Mouse (Mus musculus): ENCODE results near the gene Ptpn21.
A peak's percentile ranks its signal among the peaks of the same experiment; 100 is the strongest.

Ptpn21 gene

GRCm38 (mm10) chr12:98736951-98737800 lies at the start of gene Ptpn21:
Gene Ptpn21 (minus strand): TSS chr12:98737405.
- no peak for DNase-seq (ENCODE audit: low read depth, low spot score)

GRCm38 (mm10) chr12:98784251-98784650 lies 47.0 kb upstream of the Ptpn21 start:
- DNase-seq (ENCODE audit: low read depth, low spot score) = no peak

- peak; percentile 46 for DNase-seq (ENCODE audit: low read depth, low spot score)
Measured at GRCm38 (mm10) chr12:98779148-98779547, 41.9 kb upstream of the Ptpn21 start.

GRCm38 (mm10) chr12:98777509-98777908 lies 40.3 kb upstream of the Ptpn21 start:
- DNase-seq (ENCODE audit: low read depth, low spot score) = no peak

- no peak for DNase-seq (ENCODE audit: low read depth, low spot score)
Measured at GRCm38 (mm10) chr12:98766241-98766640, 29.0 kb upstream of the Ptpn21 start.

GRCm38 (mm10) chr12:98759700-98760099 lies 22.5 kb upstream of the Ptpn21 start:
- DNase-seq (ENCODE audit: low read depth, low spot score) = no peak

- DNase-seq (ENCODE audit: low read depth, low spot score) = no peak
Measured at GRCm38 (mm10) chr12:98757636-98758035, 20.4 kb upstream of the Ptpn21 start.

GRCm38 (mm10) chr12:98747380-98747753 lies 10.2 kb upstream of the Ptpn21 start:
- DNase-seq (ENCODE audit: low read depth, low spot score) = no peak

GRCm38 (mm10) chr12:98746746-98747379 lies 9.7 kb upstream of the Ptpn21 start, which contains the start of gene Zc3h14:
Gene Zc3h14 (plus strand): TSS chr12:98746964.
- DNase-seq (ENCODE audit: low read depth, low spot score) = peak; percentile 94

- peak; percentile 88 for DNase-seq (ENCODE audit: low read depth, low spot score)
Measured at GRCm38 (mm10) chr12:98746131-98746530, 8.9 kb upstream of the Ptpn21 start.

- no peak for DNase-seq (ENCODE audit: low read depth, low spot score)
Measured at GRCm38 (mm10) chr12:98745626-98746025, 8.4 kb upstream of the Ptpn21 start.

GRCm38 (mm10) chr12:98741011-98741501 lies 3.9 kb upstream of the Ptpn21 start:
- DNase-seq (ENCODE audit: low read depth, low spot score) = no peak

GRCm38 (mm10) chr12:98737801-98738350 lies 671 bp upstream of the Ptpn21 start:
- peak; percentile 65 for DNase-seq (ENCODE audit: low read depth, low spot score)

GRCm38 (mm10) chr12:98734880-98735801 lies 2.1 kb downstream of the Ptpn21 start:
- no peak for DNase-seq (ENCODE audit: low read depth, low spot score)

GRCm38 (mm10) chr12:98734246-98734879 lies 2.8 kb downstream of the Ptpn21 start:
- peak; percentile 85 for DNase-seq (ENCODE audit: low read depth, low spot score)

GRCm38 (mm10) chr12:98733776-98734175 lies 3.4 kb downstream of the Ptpn21 start:
- DNase-seq (ENCODE audit: low read depth, low spot score) = no peak

- no peak for DNase-seq (ENCODE audit: low read depth, low spot score)
Measured at GRCm38 (mm10) chr12:98733165-98733564, 4.0 kb downstream of the Ptpn21 start.

GRCm38 (mm10) chr12:98730682-98731081 lies 6.5 kb downstream of the Ptpn21 start:
- DNase-seq (ENCODE audit: low read depth, low spot score) = no peak

GRCm38 (mm10) chr12:98727186-98727585 lies 10.0 kb downstream of the Ptpn21 start:
- no peak for DNase-seq (ENCODE audit: low read depth, low spot score)

- DNase-seq (ENCODE audit: low read depth, low spot score) = no peak
Measured at GRCm38 (mm10) chr12:98726078-98726477, 11.1 kb downstream of the Ptpn21 start.

GRCm38 (mm10) chr12:98724976-98725375 lies 12.2 kb downstream of the Ptpn21 start:
- no peak for DNase-seq (ENCODE audit: low read depth, low spot score)

Data from ES-CJ7 (cell line).